In the genomic region with DNA sequence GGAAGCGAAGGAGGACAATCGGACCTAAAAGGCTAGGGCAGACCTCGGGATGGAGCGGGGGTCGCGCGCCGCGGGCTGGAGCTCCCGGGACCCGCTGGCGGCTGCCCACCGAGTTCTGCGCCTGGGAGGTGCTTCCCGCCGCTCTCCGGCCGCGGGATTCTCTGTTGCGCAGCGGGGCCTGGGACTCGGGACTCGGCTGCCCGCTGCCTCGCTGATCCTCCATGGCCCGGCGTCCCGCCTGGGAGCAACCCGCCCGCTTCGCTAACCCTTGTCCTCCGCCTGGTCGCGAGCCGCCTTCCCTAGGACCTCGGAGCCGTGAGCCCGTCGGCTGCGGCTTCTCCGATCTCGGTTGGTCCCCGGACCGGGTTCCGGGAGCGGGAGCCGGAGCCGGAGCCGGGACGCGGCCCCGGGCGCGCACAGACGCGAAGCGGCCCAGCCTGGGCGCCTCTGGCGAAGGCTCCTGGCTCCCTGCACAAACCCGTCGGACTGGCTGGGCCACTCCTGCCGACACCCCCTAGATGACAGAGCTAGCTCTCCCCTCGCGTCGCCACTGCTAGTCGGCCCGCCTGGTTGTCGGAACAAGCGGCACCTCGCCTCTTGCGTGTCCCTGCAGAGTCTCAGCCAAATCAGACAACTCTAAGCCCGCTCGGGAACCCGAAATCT, we compare ENCODE assay signal across 8 mouse cellular contexts. TPM values are rescaled to one million over a fixed set of nuclear protein-coding genes. Genes with fewer than 3 reads are reported as not detected.
DNase-seq lines count a peak whose midpoint lies in the region; ATAC-seq and TF ChIP-seq lines count a peak whose summit lies in the region.

No protein-coding gene starts in this region.

- under 1% methylated on average over 34 of the region's 74 CpGs for WGBS in kidney, postnatal 0 days
- WGBS in midbrain, embryonic 10.5 days: 0% methylated on average over 63 of the region's 74 CpGs

- H3K9me3 ChIP-seq in kidney, postnatal 0 days (replicated peaks; ENCODE audit: low read length): no peaks in the 10 kb centered on the region
- H3K9me3 ChIP-seq in midbrain, embryonic 10.5 days (replicated peaks): no peaks in the 10 kb centered on the region

- H3K4me2 ChIP-seq in kidney, postnatal 0 days (ENCODE audit: low read length): peak overlapping the region; percentile 83

- TF ChIP-seq CTCF in kidney, postnatal 0 days (IDR thresholded peaks at IDR 0.05; ENCODE audit: low read depth): no peak

- H3K27ac ChIP-seq in kidney, postnatal 0 days: peak overlapping the region; percentile 77
- H3K27ac ChIP-seq in midbrain, embryonic 10.5 days (replicated peaks): peak overlapping the region; percentile 85

- DNase-seq in cerebellum, postnatal 25 days: peak; percentile 46 to 50
- no peak for DNase-seq in cerebellum, postnatal 4 days (ENCODE audit: low spot score in 2 of 2)
- DNase-seq in Muller cell, postnatal 12 days (ENCODE audit: inconsistent ontology term): peak; percentile 77
- peak; percentile 30 for DNase-seq in gastrocnemius, postnatal 25 days
- DNase-seq in kidney, postnatal 0 days (ENCODE audit: low spot score): no peak
- DNase-seq in midbrain, embryonic 10.5 days (ENCODE audit: low spot score): peak; percentile 80
- DNase-seq in ovary, postnatal 10 days (ENCODE audit: low spot score): no peak

- peaks cover 6% of the 10 kb centered on the region for H3K4me1 ChIP-seq in kidney, postnatal 0 days (replicated peaks; ENCODE audit: insufficient read depth, low read length)
- H3K4me1 ChIP-seq in midbrain, embryonic 10.5 days: peaks cover 53% of the 10 kb centered on the region

- peak; percentile 55; the same call in 1 of the 2 replicates for ATAC-seq in kidney, postnatal 0 days (replicated peaks; ENCODE audit: low FRiP score, low read depth)
- ATAC-seq in erythroid progenitor cell, adult 5-6 weeks (replicated peaks; ENCODE audit: low FRiP score, poor library complexity, severe bottlenecking): no peak

- H3K4me3 ChIP-seq in kidney, postnatal 0 days (replicated peaks; ENCODE audit: low read depth, low read length): peak overlapping the region; percentile 55
- peak overlapping the region; percentile 58 for H3K4me3 ChIP-seq in midbrain, embryonic 10.5 days

- H3K36me3 ChIP-seq in kidney, postnatal 0 days (ENCODE audit: insufficient read depth, low read length): no peaks in the 10 kb centered on the region
- H3K36me3 ChIP-seq in midbrain, embryonic 10.5 days: no peaks in the 10 kb centered on the region

- H3K27me3 ChIP-seq in kidney, postnatal 0 days (ENCODE audit: insufficient read depth, low read length): peaks cover 65% of the 10 kb centered on the region
- peaks cover 100% of the 10 kb centered on the region for H3K27me3 ChIP-seq in midbrain, embryonic 10.5 days (ENCODE audit: low read depth, poor library complexity, severe bottlenecking)

- peak overlapping the region; percentile 67 for H3K9ac ChIP-seq in kidney, postnatal 0 days (ENCODE audit: low read depth, low read length)

RNA-seq across cellular contexts. Expression of a gene that starts 6.9 kb away (rescaled TPM):
- total RNA-seq in gastrocnemius, postnatal 25 days (2021): not detected
- polyA plus RNA-seq in kidney, postnatal 0 days (2015; fragmentation: Nextera tagmentation; extraction: Ambion mirVana): 2.5 and 2.9 TPM in 2 replicates
- polyA plus RNA-seq in midbrain, embryonic 10.5 days (2016; fragmentation: Nextera tagmentation; extraction: Ambion mirVana): 2.3 and 2.5 TPM in 2 replicates
- total RNA-seq in erythroid progenitor cell, adult 5-6 weeks (2015; ENCODE audit: low replicate concordance): not detected in 2 replicates
- total RNA-seq in erythroid progenitor cell, adult 5-6 weeks (2017; ENCODE audit: low replicate concordance): not detected in 2 replicates

Comparison
In these comparisons a context has a peak if more than half of its experiments do, and no peak if none do; other contexts are left out.
1. DNase-seq: peak in cerebellum, postnatal 25 days (2 of 2), Muller cell, postnatal 12 days (single experiment), gastrocnemius, postnatal 25 days (single experiment) and midbrain, embryonic 10.5 days (single experiment); none in cerebellum, postnatal 4 days (0 of 2), kidney, postnatal 0 days (single experiment) and ovary, postnatal 10 days (single experiment).